Mouse (Mus musculus) telencephalon, adult 2 months (tissue): ENCODE data around the gene Senp7.
"Not testable (repeated sequence)": the region's sequence is repeated elsewhere in the genome, so short reads cannot be mapped to it uniquely, and the experiment has no call there.

Experiments
- DNase-seq: peaks from one replicate; pipeline ENCODE4 v3.0.0-alpha.2; 2011; ENCODE audit warnings: low read depth, low spot score

Gene Senp7

DNA sequence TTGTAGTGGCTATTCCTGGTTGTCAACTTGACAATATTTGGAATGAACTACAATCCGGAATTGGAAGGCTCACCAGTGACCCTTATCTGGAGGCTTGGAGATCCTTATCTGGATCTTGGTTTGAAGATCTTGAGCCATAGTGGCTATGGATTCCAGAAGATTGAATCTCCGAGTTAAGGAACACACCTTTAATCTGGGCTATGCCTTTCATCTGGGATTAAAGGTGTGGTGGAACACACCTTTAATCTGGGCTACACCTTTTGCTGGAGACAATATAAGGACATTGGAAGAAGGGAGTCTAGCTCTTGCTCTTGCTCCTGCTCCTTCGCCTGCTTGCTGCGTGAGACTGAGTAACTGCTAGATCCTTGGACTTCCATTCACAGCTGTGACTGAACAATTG is at the start of gene Senp7:
Gene Senp7, plus strand, starts transcription at position 301 of the 400 bp plus-strand sequence.
- not testable (repeated sequence) for DNase-seq

- DNase-seq = peak; percentile 17
Measured at GRCm38 (mm10) chr16:56006798-56007197, 41.3 kb upstream of the Senp7 start.

DNA sequence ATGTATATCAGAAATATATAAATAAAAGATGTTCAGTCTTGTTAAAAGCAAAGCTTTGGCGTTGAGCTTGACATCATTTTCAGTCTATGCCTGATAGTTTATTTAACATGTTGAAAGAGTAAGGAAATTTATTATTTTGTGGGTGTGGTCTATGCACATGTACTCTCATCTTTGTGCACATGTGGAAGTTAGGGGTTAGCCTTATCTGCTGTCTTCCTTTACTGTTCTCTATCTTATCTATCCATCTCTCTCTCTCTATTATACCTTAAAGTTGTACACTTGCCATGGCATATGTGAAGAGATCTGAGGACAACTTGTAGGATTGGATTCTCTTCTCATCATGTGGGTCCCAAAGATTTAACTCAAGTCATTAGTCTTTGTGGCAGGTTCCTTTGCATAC is 39.3 kb upstream of the Senp7 start:
- DNase-seq = no peak

GRCm38 (mm10) chr16:56012789-56013743 is 35.1 kb upstream of the Senp7 start:
- DNase-seq = no peak

GRCm38 (mm10) chr16:56014076-56014475 is 34.1 kb upstream of the Senp7 start:
- no peak for DNase-seq

GRCm38 (mm10) chr16:56019660-56020059 is 28.5 kb upstream of the Senp7 start:
- no peak for DNase-seq

DNA sequence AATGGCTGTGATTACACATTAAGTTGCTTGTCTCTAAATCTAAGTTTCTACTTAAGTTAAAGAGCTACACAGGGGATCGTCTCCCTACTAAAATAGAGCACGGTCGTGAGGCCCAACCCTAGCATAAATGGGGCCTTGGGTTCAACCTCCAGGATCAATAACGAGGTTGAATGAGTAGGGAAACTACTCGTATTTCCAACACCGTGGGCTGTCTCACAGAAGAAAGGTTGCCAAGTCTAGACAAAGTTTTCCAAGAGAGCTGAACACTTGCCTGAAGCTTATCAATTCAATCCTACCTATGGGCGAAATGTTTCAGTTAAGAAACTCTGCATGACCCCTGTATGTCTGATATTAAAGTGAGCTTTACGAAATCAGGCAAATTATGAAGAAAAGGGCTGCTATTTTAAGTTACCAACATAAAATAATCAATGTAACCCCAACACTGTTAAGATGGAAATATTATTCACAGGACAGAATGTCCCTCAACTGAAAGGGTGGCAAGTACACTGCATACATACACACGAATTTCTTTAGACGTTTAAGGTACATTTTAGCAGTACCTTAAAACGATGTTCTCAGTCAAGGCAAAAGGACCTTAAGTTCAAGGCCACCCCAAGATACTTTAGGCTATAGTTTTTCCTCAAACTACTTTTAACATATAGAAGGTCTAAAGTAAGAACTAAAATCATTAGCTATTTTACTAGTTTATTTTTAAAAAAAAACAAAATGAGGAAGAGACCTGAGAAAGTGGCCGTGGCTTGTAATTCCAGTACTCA is 20.1 kb upstream of the Senp7 start:
- DNase-seq = no peak

GRCm38 (mm10) chr16:56028722-56029551 is 19.2 kb upstream of the Senp7 start:
- peak; percentile 12 for DNase-seq

DNA sequence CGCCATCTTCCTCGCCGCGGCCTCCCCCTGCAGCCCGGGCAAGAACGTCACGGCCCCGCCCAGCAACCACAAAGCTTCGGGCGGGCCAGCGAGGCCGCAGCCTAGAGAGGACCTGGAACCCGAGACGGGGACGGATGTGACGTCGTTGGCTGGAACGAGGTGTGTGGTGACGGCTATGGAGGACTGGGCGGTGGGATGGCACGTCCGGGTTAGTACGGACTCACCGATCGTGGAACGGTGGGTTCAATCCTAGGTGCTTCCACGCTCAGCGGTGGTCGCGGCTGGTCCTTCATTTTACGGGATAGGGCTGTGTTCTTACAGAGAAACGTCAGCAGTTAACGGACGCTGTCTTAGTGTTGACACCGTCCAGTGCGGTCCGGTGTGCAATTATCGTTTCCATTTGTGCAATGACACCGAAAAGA is 18.5 kb upstream of the Senp7 start, which contains the start of gene Pcnp:
Gene Pcnp, minus strand, starts transcription at position 79 of the 422 bp plus-strand sequence.
- DNase-seq = peak; percentile 98

- no peak for DNase-seq
Measured at GRCm38 (mm10) chr16:56034566-56034965, 13.6 kb upstream of the Senp7 start.

GRCm38 (mm10) chr16:56036501-56036900 is 11.6 kb upstream of the Senp7 start:
- DNase-seq = no peak

DNA sequence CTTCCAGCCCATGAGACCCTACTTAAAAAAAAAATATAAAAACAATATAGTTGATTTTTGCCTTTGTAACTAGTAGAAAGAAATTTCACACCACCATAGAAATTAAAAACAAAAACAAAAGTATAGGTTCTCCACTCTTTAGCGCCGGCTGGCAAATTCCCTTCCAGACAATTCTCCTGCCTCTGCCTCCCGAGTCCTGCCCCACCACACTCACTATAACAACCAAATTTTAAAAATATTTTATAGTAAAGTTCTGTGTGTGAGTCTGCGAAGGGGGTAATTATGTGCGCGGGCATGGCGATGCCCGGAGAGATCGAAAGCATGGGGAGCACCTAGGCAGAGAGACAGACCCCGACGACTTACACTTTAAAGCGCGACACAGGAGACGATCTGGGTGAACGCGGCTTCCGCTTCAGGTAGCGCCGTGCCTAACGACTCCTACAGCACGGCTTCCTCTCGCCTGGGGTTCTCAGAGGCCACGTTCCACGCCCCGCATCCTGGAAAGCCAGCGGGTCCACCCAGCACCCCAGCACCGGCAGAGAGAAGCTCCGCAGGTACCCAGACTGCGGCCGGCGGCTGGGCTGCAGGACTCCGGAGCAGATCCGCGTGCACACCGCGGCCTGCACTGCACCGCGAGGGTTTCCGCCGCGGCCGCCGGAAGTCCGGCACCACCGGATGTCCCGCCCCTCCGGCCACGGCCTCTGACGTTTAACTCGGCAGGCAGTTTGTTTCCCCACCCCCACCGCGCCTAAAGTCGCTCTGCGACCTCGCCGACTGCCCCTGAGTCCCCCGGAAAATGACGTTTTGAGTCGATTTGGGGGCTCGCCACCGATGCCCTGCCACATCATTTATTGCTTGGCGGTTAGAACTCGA is 10.8 kb upstream of the Senp7 start, which contains the start of gene Trmt10c:
Gene Trmt10c, minus strand, starts transcription at position 682 of the 873 bp plus-strand sequence.
- DNase-seq = peak; percentile 87

- no peak for DNase-seq
Measured at GRCm38 (mm10) chr16:56038090-56038489, 10.0 kb upstream of the Senp7 start.

DNA sequence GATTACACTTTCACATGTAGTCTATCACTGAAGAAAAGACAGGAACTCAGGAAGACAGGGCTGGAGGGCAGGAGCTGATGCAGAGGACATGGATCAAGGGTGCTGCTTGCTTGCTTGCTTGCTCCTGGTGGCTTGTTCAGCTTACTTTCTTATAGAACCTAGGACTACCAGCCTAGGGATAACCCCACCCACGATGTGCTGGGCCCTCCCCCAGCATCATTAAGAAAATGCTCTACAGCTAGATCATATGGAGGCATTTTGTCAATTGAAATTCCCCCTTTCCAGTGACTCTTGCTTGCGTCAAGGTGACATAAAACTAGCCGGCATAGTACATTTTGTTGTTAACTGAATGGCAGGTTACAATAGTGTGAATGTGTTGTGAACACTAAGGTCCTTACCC is 7.8 kb downstream of the Senp7 start:
- no peak for DNase-seq

DNA sequence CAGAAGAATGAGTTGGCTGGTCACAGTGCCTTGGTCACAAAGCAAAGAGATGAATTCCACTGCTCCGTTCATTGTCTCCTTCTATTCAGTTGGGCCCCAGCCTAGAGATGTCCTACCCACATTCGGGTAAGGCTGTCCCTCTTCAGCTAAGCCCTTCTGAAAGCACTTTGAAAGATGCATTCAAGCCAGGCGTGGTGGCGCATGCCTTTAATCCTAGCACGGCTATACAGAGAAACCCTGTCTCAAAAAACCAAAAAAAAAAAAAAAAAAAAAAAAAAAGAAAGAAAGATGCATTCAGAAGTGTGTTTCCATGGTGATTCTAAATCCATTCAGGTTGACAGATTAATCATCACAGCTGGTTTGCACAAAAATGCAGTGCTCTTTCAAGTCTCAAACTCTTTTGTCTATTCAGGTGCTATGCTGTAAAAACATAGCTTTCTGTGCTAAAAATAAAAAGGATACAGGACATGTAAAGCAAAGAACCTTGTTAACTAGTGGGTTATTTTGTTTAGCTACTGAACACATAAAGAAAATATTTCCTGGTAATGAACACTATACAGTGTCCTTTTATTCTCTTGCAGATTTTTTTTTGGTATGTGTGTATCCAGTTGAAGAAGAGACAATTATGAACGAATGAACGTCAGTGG is 8.9 kb downstream of the Senp7 start:
- DNase-seq = no peak

GRCm38 (mm10) chr16:56058151-56058550 is 10.0 kb downstream of the Senp7 start:
- no peak for DNase-seq

DNA sequence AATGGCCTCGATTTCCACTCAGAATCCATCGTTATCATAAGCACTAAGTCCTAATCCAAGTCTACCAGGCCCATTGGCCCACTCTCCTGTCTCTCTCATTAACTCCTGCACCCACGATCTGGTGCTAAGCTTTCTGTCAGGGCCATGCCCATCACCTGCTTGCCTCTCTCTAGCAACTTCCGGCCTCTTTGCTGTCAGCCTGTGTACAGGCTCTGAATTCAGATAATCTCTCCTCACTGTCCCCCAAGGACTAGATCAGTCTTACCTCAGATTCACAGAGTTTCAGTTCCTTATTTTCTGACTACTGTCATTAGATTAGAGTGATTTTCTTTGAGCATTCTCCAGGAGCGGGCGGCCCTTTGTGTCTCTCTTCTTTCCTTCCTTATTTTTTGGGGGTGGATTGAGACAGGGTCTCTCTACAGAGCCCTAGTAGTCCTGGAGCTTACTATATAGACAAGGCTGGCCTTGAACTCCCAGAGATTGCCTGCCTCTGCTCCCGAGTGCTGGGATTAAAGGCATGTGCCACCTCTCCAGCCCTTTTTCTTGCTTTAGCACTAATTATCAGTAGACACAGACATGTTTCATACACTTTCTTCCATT is 14.0 kb downstream of the Senp7 start:
- no peak for DNase-seq

DNA sequence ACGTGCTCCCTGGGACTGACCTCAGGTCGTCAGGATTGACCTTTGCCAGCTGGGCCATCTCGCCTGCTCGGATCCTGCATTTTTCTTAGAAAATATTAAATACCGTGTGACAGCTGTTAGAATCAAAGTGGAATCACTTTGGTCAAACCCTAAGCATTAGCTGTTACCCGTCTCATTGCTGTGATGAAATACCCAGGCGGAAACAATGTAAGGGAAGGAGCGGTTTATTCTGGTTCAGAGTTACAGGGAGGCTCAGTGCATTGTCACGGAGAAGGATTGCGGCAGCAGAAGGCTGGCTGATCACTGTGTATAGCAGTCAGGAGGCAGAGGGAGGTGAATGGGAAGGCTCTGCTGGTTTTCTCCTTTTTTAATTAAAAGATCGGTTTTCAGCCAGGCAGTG is 14.8 kb downstream of the Senp7 start:
- DNase-seq = no peak

GRCm38 (mm10) chr16:56064334-56064990 is 16.3 kb downstream of the Senp7 start:
- DNase-seq = peak; percentile 78
